Mouse (Mus musculus) E14TG2a.4 (cell line): ENCODE data around the gene Rbms1.

Experiments
- H3K27me3 ChIP-seq: 2 replicates; pipeline ENCODE4 v1.6.1; 2014; ENCODE audit warnings: low read length, control low read depth; ENCODE audit not compliant: insufficient read depth
- H3K36me3 ChIP-seq: 2 replicates; pipeline ENCODE4 v1.6.1; 2014; ENCODE audit warnings: low read length, control low read depth; ENCODE audit not compliant: insufficient read depth
- H3K4me1 ChIP-seq: replicated peaks from 2 replicates; pipeline ENCODE4 v1.6.1; 2014; ENCODE audit warnings: low read depth, low read length, control low read depth
- H3K4me3 ChIP-seq: replicated peaks from 2 replicates; pipeline ENCODE4 v1.5.1; 2014; ENCODE audit warnings: mild to moderate bottlenecking, low read length
- H3K9me3 ChIP-seq: 2 replicates; pipeline ENCODE4 v1.6.1; 2014; ENCODE audit warnings: low read length, control low read depth
- CTCF ChIP-seq: conservative IDR thresholded peaks from 2 replicates; pipeline ENCODE4 v1.5.1; 2014; ENCODE audit warnings: low read length
- NANOG ChIP-seq: IDR thresholded peaks from 2 replicates; pipeline ENCODE4 v1.6.1; 2014; ENCODE audit warnings: borderline replicate concordance, low read length, mixed read lengths
- POU5F1 ChIP-seq: IDR thresholded peaks from 2 replicates; pipeline ENCODE4 v1.6.1; 2014; ENCODE audit warnings: low read length, borderline replicate concordance

The Rbms1 gene

GRCm38 (mm10) chr2:60923756-60924544 is 39.0 kb downstream of the Rbms1 start:
- TF ChIP-seq NANOG (no peak), CTCF (no peak), POU5F1 (no peak)
- Histone ChIP-seq H3K4me1 (peaks cover 3% of the 10 kb centered on the region; the same call in 1 of the 2 replicates), H3K27me3 (no peaks in the 10 kb centered on the region), H3K4me3 (no peak overlapping the region), H3K36me3 (no peaks in the 10 kb centered on the region), H3K9me3 (no peaks in the 10 kb centered on the region)

- Histone ChIP-seq H3K4me3 (no peak overlapping the region), H3K36me3 (no peaks in the 10 kb centered on the region), H3K27me3 (no peaks in the 10 kb centered on the region), H3K4me1 (peaks cover 3% of the 10 kb centered on the region; the same call in 1 of the 2 replicates), H3K9me3 (no peaks in the 10 kb centered on the region)
- TF ChIP-seq NANOG: no peak
- no peak for TF ChIP-seq CTCF
- no peak for TF ChIP-seq POU5F1
These were observed 39.9 kb downstream of the Rbms1 start for GRCm38 (mm10) chr2:60923111-60923510.

DNA sequence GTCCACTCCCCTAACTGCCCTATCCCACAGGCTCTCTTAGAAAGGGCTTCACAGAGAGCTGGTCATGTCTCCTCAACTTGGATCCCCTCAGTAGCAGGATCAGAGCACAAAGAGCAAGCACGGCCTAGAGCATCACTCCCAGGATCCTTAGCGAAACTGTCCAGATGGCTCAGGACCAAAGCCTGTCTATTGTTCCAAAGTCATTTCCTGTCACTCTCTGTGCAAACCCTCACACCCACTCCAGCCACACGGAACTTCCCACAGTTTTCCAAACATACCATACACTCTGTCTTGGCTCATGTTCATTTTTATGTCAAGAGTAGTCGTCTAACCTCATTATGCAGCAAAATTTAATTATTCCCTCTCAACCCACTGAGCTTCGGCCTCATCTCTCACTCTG is 40.6 kb downstream of the Rbms1 start:
- H3K9me3 ChIP-seq: no peaks in the 10 kb centered on the region
- H3K4me1 ChIP-seq: peaks cover 3% of the 10 kb centered on the region; the same call in 1 of the 2 replicates
- no peaks in the 10 kb centered on the region for H3K27me3 ChIP-seq
- no peaks in the 10 kb centered on the region for H3K36me3 ChIP-seq
- TF ChIP-seq NANOG (no peak), POU5F1 (no peak), CTCF (no peak)
- H3K4me3 ChIP-seq: no peak overlapping the region

GRCm38 (mm10) chr2:60920076-60920475 is 42.9 kb downstream of the Rbms1 start:
- Histone ChIP-seq H3K9me3 (no peaks in the 10 kb centered on the region), H3K4me1 (peaks cover 3% of the 10 kb centered on the region; the same call in 1 of the 2 replicates), H3K36me3 (no peaks in the 10 kb centered on the region), H3K4me3 (no peak overlapping the region), H3K27me3 (no peaks in the 10 kb centered on the region)
- TF ChIP-seq CTCF: no peak
- TF ChIP-seq NANOG: no peak
- TF ChIP-seq POU5F1: no peak

- no peak for TF ChIP-seq POU5F1
- TF ChIP-seq NANOG: no peak
- no peak for TF ChIP-seq CTCF
- H3K9me3 ChIP-seq: no peaks in the 10 kb centered on the region
- no peaks in the 10 kb centered on the region for H3K36me3 ChIP-seq
These were observed 44.6 kb downstream of the Rbms1 start for GRCm38 (mm10) chr2:60918401-60918800.

GRCm38 (mm10) chr2:60914524-60915280 is 48.3 kb downstream of the Rbms1 start:
- no peaks in the 10 kb centered on the region for H3K9me3 ChIP-seq
- H3K36me3 ChIP-seq: no peaks in the 10 kb centered on the region
- H3K27me3 ChIP-seq: 0 out of 2 replicates have a peak, but pooled peaks cover 3% of the 10 kb centered on the region
- H3K4me3 ChIP-seq: no peak overlapping the region
- peaks cover 24% of the 10 kb centered on the region for H3K4me1 ChIP-seq
- no peak for TF ChIP-seq POU5F1
- TF ChIP-seq NANOG: no peak
- TF ChIP-seq CTCF: no peak

More at GRCm38 (mm10) chr2:60918401-60918800, 44.6 kb downstream of the Rbms1 start:
- no peaks in the 10 kb centered on the region for H3K27me3 ChIP-seq
- H3K4me1 ChIP-seq: peaks cover 5% of the 10 kb centered on the region
- no peak overlapping the region for H3K4me3 ChIP-seq

GRCm38 (mm10) chr2:60913281-60913680 is 49.7 kb downstream of the Rbms1 start:
- TF ChIP-seq POU5F1 (no peak), NANOG (no peak), CTCF (no peak)
- Histone ChIP-seq H3K36me3 (no peaks in the 10 kb centered on the region), H3K27me3 (0 out of 2 replicates have a peak, but pooled peaks cover 3% of the 10 kb centered on the region), H3K9me3 (no peaks in the 10 kb centered on the region), H3K4me3 (no peak overlapping the region), H3K4me1 (peaks cover 24% of the 10 kb centered on the region)

GRCm38 (mm10) chr2:60911716-60912115 is 51.3 kb downstream of the Rbms1 start:
- Histone ChIP-seq H3K4me1 (peaks cover 24% of the 10 kb centered on the region), H3K9me3 (no peaks in the 10 kb centered on the region), H3K27me3 (0 out of 2 replicates have a peak, but pooled peaks cover 3% of the 10 kb centered on the region), H3K36me3 (no peaks in the 10 kb centered on the region), H3K4me3 (peak overlapping the region; percentile 37)
- TF ChIP-seq POU5F1 (no peak), NANOG (no peak), CTCF (no peak)
